Mouse (Mus musculus): ENCODE results near the gene Caskin1. TPM values are rescaled to one million over a fixed set of nuclear protein-coding genes. Genes with fewer than 3 reads are reported as not detected.
"Not testable (repeated sequence)": the region's sequence is repeated elsewhere in the genome, so short reads cannot be mapped to it uniquely, and the experiment has no call there.

The Caskin1 gene
- 0.26 and 0.59 TPM in 2 replicates for polyA plus RNA-seq (2012; rRNA removed)

GRCm38 (mm10) chr17:24488186-24488661 is at the start of gene Caskin1:
TSS of gene Caskin1 (plus strand) at chr17:24488601.
- WGBS = 3% methylated on average over 45 of the region's 45 CpGs
- no peak for DNase-seq (ENCODE audit: low read depth, low spot score)

- no peak for DNase-seq (ENCODE audit: low read depth, low spot score)
- WGBS = 89% methylated on average over 8 of the region's 8 CpGs
These were observed 48.0 kb upstream of the Caskin1 start for GRCm38 (mm10) chr17:24440377-24440776.

GRCm38 (mm10) chr17:24441148-24441547 is 47.3 kb upstream of the Caskin1 start:
- no peak for DNase-seq (ENCODE audit: low read depth, low spot score)
- WGBS = 43% methylated on average over 2 of the region's 2 CpGs

GRCm38 (mm10) chr17:24442107-24442506 is 46.3 kb upstream of the Caskin1 start:
- DNase-seq (ENCODE audit: low read depth, low spot score) = no peak
- WGBS = 51% methylated on average over 14 of the region's 14 CpGs

- no peak for DNase-seq (ENCODE audit: low read depth, low spot score)
- 52% methylated on average over 7 of the region's 7 CpGs for WGBS
These were observed 45.7 kb upstream of the Caskin1 start, which contains the start of gene Dnase1l2 for GRCm38 (mm10) chr17:24442632-24443155. TSS of gene Dnase1l2 (minus strand) at chr17:24443105.

- 77% methylated on average over 4 of the region's 4 CpGs for WGBS
- DNase-seq (ENCODE audit: low read depth, low spot score) = no peak
These were observed 45.0 kb upstream of the Caskin1 start for GRCm38 (mm10) chr17:24443409-24443808.

- WGBS = 93% methylated on average over 8 of the region's 8 CpGs
- DNase-seq (ENCODE audit: low read depth, low spot score) = no peak
These were observed 41.8 kb upstream of the Caskin1 start for GRCm38 (mm10) chr17:24446590-24446989.

GRCm38 (mm10) chr17:24449507-24449906 is 38.9 kb upstream of the Caskin1 start:
- no peak for DNase-seq (ENCODE audit: low read depth, low spot score)
- 87% methylated on average over 6 of the region's 6 CpGs for WGBS

- WGBS = 76% methylated on average over 6 of the region's 6 CpGs
- DNase-seq (ENCODE audit: low read depth, low spot score) = no peak
These were observed 37.2 kb upstream of the Caskin1 start for GRCm38 (mm10) chr17:24451220-24451619.

- DNase-seq (ENCODE audit: low read depth, low spot score) = no peak
- WGBS = 22% methylated on average over 2 of the region's 2 CpGs
These were observed 35.0 kb upstream of the Caskin1 start for GRCm38 (mm10) chr17:24453372-24453771.

- no peak for DNase-seq (ENCODE audit: low read depth, low spot score)
- 1% methylated on average over 14 of the region's 14 CpGs for WGBS
These were observed 34.1 kb upstream of the Caskin1 start for GRCm38 (mm10) chr17:24454218-24454755.

- peak; percentile 98 for DNase-seq (ENCODE audit: low read depth, low spot score)
- under 1% methylated on average over 67 of the region's 67 CpGs for WGBS
These were observed 33.5 kb upstream of the Caskin1 start for GRCm38 (mm10) chr17:24454756-24455522.

GRCm38 (mm10) chr17:24455523-24456206 is 32.7 kb upstream of the Caskin1 start:
- DNase-seq (ENCODE audit: low read depth, low spot score) = not testable (repeated sequence)
- 42% methylated on average over 10 of the region's 10 CpGs for WGBS

GRCm38 (mm10) chr17:24461580-24461979 is 26.8 kb upstream of the Caskin1 start:
- no peak for DNase-seq (ENCODE audit: low read depth, low spot score)
- 30% methylated on average over 2 of the region's 2 CpGs for WGBS

- WGBS = 98% methylated on average over 1 of the region's 1 CpGs
- no peak for DNase-seq (ENCODE audit: low read depth, low spot score)
These were observed 25.5 kb upstream of the Caskin1 start for GRCm38 (mm10) chr17:24462932-24463331.

GRCm38 (mm10) chr17:24463374-24464133 is 24.8 kb upstream of the Caskin1 start:
- WGBS = 28% methylated on average over 6 of the region's 6 CpGs

GRCm38 (mm10) chr17:24468636-24469246 is 19.7 kb upstream of the Caskin1 start:
- 95% methylated on average over 5 of the region's 5 CpGs for WGBS
- no peak for DNase-seq (ENCODE audit: low read depth, low spot score)

More at GRCm38 (mm10) chr17:24463374-24464133, 24.8 kb upstream of the Caskin1 start:
- no peak for DNase-seq (ENCODE audit: low read depth, low spot score)

GRCm38 (mm10) chr17:24469336-24469909 is 19.0 kb upstream of the Caskin1 start:
- 18% methylated on average over 7 of the region's 7 CpGs for WGBS
- no peak for DNase-seq (ENCODE audit: low read depth, low spot score)
